Mouse (Mus musculus): ENCODE measurements at regions not wholly inside any gene's neighbourhood (a gene's known extent, or its start where the extent isn't known, plus 50 kb on each side); places are given as distances from the start of the nearest gene placed in this dataset.

DNA sequence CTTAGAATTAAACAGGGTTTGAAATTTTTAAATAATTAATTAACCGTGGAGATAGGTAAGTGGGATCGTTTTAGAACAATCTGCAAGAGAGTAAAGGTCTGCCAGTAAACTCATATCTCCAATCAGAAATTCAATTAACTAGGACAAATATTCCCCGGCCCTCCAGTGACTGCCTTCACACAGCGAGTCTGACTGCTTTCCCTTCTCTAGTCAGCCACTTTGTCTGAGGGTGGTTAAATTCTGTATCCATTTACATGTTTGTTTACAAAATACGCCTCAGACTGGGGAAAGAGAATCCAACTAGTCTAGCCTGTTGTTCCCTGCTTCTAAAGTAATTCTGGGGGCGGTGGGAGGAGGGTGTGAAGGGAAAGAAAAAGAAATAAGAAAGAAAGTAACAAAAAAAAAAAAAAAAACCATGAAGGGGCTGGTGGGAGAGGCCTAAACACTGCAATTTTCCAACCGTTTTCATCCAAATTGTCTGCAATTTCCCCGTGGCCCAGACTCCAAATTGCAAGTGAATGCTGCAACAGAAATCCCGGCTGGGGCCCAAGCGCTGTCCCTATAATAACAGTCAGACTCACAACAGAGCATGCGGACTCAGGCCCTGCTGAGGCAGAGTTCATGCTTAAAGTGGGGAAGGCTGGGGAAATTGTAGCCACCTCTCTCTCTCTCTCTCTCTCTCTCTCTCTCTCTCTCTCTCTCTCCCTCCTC, 336.3 kb downstream of the Gm9195 start:
- TF ChIP-seq MAX (IDR thresholded peaks at IDR 0.05; ENCODE audit: low read depth): no peak
- TF ChIP-seq POLR2A (IDR thresholded peaks at IDR 0.05; ENCODE audit: insufficient read length, low read depth): no peak
- no peak for TF ChIP-seq POLR2AphosphoS2 (IDR thresholded peaks at IDR 0.05; ENCODE audit: insufficient read length, low read depth)
- no peak for TF ChIP-seq CEBPB (IDR thresholded peaks at IDR 0.05; ENCODE audit: insufficient read depth, poor library complexity, severe bottlenecking)
- no peak for TF ChIP-seq USF1 (IDR thresholded peaks at IDR 0.05; ENCODE audit: low read depth)
- no peak for TF ChIP-seq MYOG (IDR thresholded peaks at IDR 0.05; ENCODE audit: control insufficient read depth in 1 of 3, insufficient read depth in 1 of 3, insufficient read length in 2 of 3, low read depth in 2 of 3)
- TF ChIP-seq SRF (IDR thresholded peaks at IDR 0.05; ENCODE audit: control insufficient read depth, insufficient read length, low read depth): no peak
- no peak for TF ChIP-seq REST (IDR thresholded peaks at IDR 0.05; ENCODE audit: insufficient read depth, insufficient read length)
- TF ChIP-seq MYOD1 (IDR thresholded peaks at IDR 0.05; ENCODE audit: control insufficient read depth in 1 of 3, insufficient read length in 2 of 3, low read depth in 2 of 3): no peak
- TF ChIP-seq E2F4 (IDR thresholded peaks at IDR 0.05; ENCODE audit: insufficient read depth): no peak
- no peak for TF ChIP-seq TCF3 (IDR thresholded peaks at IDR 0.05; ENCODE audit: insufficient read length, low read depth)
- TF ChIP-seq TCF12 (IDR thresholded peaks at IDR 0.05; ENCODE audit: insufficient read depth, poor library complexity, severe bottlenecking): no peak

GRCm38 (mm10) chr14:72151676-72152075, 340.0 kb downstream of the Gm9195 start:
- no peak overlapping the region for H3K4me2 ChIP-seq (ENCODE audit: low read depth)
- no peaks in the 10 kb centered on the region for H3K79me2 ChIP-seq (ENCODE audit: control insufficient read depth, insufficient read depth)
- H3K4me3 ChIP-seq: no peak overlapping the region
- H3ac ChIP-seq (ENCODE audit: control insufficient read depth, insufficient read length): no peak overlapping the region
- no peak for TF ChIP-seq CEBPB (IDR thresholded peaks at IDR 0.05; ENCODE audit: insufficient read depth, poor library complexity, severe bottlenecking)
- no peak for TF ChIP-seq E2F4 (IDR thresholded peaks at IDR 0.05; ENCODE audit: insufficient read depth)
- no peak for TF ChIP-seq POLR2AphosphoS2 (IDR thresholded peaks at IDR 0.05; ENCODE audit: insufficient read length, low read depth)
- no peak for TF ChIP-seq TCF12 (IDR thresholded peaks at IDR 0.05; ENCODE audit: insufficient read depth, poor library complexity, severe bottlenecking)
- TF ChIP-seq USF1 (IDR thresholded peaks at IDR 0.05; ENCODE audit: low read depth): no peak
- TF ChIP-seq MAX (IDR thresholded peaks at IDR 0.05; ENCODE audit: low read depth): no peak
- TF ChIP-seq POLR2A (IDR thresholded peaks at IDR 0.05; ENCODE audit: insufficient read length, low read depth): no peak
- no peak for TF ChIP-seq REST (IDR thresholded peaks at IDR 0.05; ENCODE audit: insufficient read depth, insufficient read length)
- TF ChIP-seq SRF (IDR thresholded peaks at IDR 0.05; ENCODE audit: control insufficient read depth, insufficient read length, low read depth): no peak
- TF ChIP-seq TCF3 (IDR thresholded peaks at IDR 0.05; ENCODE audit: insufficient read length, low read depth): no peak
- TF ChIP-seq MYOG (IDR thresholded peaks at IDR 0.05; ENCODE audit: control insufficient read depth in 1 of 3, insufficient read depth in 1 of 3, insufficient read length in 2 of 3, low read depth in 2 of 3): no peak
- no peak for TF ChIP-seq MYOD1 (IDR thresholded peaks at IDR 0.05; ENCODE audit: control insufficient read depth in 1 of 3, insufficient read length in 2 of 3, low read depth in 2 of 3)
- no peaks in the 10 kb centered on the region for H3K27me3 ChIP-seq (ENCODE audit: control insufficient read depth, insufficient read depth, insufficient read length)
- no peaks in the 10 kb centered on the region for H3K36me3 ChIP-seq (ENCODE audit: control insufficient read depth, insufficient read depth)

More for the DNA sequence above, 336.3 kb downstream of the Gm9195 start:
- Histone ChIP-seq H3K4me3 (no peak overlapping the region), H3ac (ENCODE audit: control insufficient read depth, insufficient read length) (no peak overlapping the region), H3K4me2 (ENCODE audit: low read depth) (no peak overlapping the region), H3K79me2 (ENCODE audit: control insufficient read depth, insufficient read depth) (no peaks in the 10 kb centered on the region), H3K36me3 (ENCODE audit: control insufficient read depth, insufficient read depth) (no peaks in the 10 kb centered on the region), H3K27me3 (ENCODE audit: control insufficient read depth, insufficient read depth, insufficient read length) (no peaks in the 10 kb centered on the region)

DNA sequence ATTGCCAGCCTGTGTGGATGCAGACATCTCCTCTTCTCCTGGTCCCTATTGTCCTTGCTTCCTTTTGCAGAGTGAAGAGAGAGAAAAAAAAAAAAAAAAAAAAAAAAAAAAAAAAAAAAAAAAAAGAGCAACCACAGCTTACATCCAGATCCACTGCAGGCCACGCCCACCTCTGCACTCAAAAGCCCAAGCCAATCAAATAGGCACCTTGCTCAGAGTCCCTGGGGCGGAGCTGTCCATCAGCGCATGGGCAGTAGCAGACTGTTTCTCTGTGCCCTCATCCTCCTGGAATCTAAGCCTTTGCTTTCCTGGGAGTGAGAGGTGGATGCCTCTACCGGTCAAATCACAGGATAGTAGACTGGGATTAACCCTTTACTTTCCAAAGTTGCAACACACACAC, 342.2 kb downstream of the Gm9195 start:
- Histone ChIP-seq H3K27me3 (ENCODE audit: control insufficient read depth, insufficient read depth, insufficient read length) (no peaks in the 10 kb centered on the region), H3K4me2 (ENCODE audit: low read depth) (no peak overlapping the region), H3ac (ENCODE audit: control insufficient read depth, insufficient read length) (no peak overlapping the region), H3K79me2 (ENCODE audit: control insufficient read depth, insufficient read depth) (no peaks in the 10 kb centered on the region), H3K36me3 (ENCODE audit: control insufficient read depth, insufficient read depth) (no peaks in the 10 kb centered on the region), H3K4me3 (no peak overlapping the region)
- no peak for TF ChIP-seq SRF (IDR thresholded peaks at IDR 0.05; ENCODE audit: control insufficient read depth, insufficient read length, low read depth)
- TF ChIP-seq POLR2AphosphoS2 (IDR thresholded peaks at IDR 0.05; ENCODE audit: insufficient read length, low read depth): no peak
- no peak for TF ChIP-seq USF1 (IDR thresholded peaks at IDR 0.05; ENCODE audit: low read depth)
- no peak for TF ChIP-seq MYOG (IDR thresholded peaks at IDR 0.05; ENCODE audit: control insufficient read depth in 1 of 3, insufficient read depth in 1 of 3, insufficient read length in 2 of 3, low read depth in 2 of 3)
- TF ChIP-seq CEBPB (IDR thresholded peaks at IDR 0.05; ENCODE audit: insufficient read depth, poor library complexity, severe bottlenecking): no peak
- no peak for TF ChIP-seq E2F4 (IDR thresholded peaks at IDR 0.05; ENCODE audit: insufficient read depth)
- no peak for TF ChIP-seq TCF12 (IDR thresholded peaks at IDR 0.05; ENCODE audit: insufficient read depth, poor library complexity, severe bottlenecking)
- TF ChIP-seq REST (IDR thresholded peaks at IDR 0.05; ENCODE audit: insufficient read depth, insufficient read length): no peak
- no peak for TF ChIP-seq TCF3 (IDR thresholded peaks at IDR 0.05; ENCODE audit: insufficient read length, low read depth)
- no peak for TF ChIP-seq MYOD1 (IDR thresholded peaks at IDR 0.05; ENCODE audit: control insufficient read depth in 1 of 3, insufficient read length in 2 of 3, low read depth in 2 of 3)
- TF ChIP-seq MAX (IDR thresholded peaks at IDR 0.05; ENCODE audit: low read depth): no peak
- no peak for TF ChIP-seq POLR2A (IDR thresholded peaks at IDR 0.05; ENCODE audit: insufficient read length, low read depth)

DNA sequence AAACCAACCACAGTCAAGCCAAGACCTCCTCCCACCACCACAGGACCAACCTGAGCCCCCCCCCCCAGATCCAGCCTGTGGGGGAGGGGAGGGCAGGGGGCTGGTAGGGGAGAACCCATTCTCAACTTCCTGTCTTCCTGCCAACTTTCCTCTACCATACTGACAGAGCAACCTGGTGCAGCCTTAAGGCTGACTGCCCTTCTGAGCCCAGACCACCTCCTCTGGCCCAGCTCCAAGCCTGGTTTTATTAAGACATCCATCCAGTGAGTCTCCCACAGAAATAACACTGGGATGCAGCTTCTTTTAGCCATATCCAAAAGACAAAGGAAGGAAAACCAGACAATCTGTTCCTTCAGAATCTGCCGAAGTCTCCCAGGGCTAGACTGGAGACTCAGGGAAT, 342.8 kb downstream of the Gm9195 start:
- Histone ChIP-seq H3ac (ENCODE audit: control insufficient read depth, insufficient read length) (no peak overlapping the region), H3K36me3 (ENCODE audit: control insufficient read depth, insufficient read depth) (no peaks in the 10 kb centered on the region)
- TF ChIP-seq REST (IDR thresholded peaks at IDR 0.05; ENCODE audit: insufficient read depth, insufficient read length) (no peak), POLR2AphosphoS2 (IDR thresholded peaks at IDR 0.05; ENCODE audit: insufficient read length, low read depth) (no peak), USF1 (IDR thresholded peaks at IDR 0.05; ENCODE audit: low read depth) (no peak), SRF (IDR thresholded peaks at IDR 0.05; ENCODE audit: control insufficient read depth, insufficient read length, low read depth) (no peak), CEBPB (IDR thresholded peaks at IDR 0.05; ENCODE audit: insufficient read depth, poor library complexity, severe bottlenecking) (no peak), POLR2A (IDR thresholded peaks at IDR 0.05; ENCODE audit: insufficient read length, low read depth) (no peak), MYOG (IDR thresholded peaks at IDR 0.05; ENCODE audit: control insufficient read depth in 1 of 3, insufficient read depth in 1 of 3, insufficient read length in 2 of 3, low read depth in 2 of 3) (no peak), TCF12 (IDR thresholded peaks at IDR 0.05; ENCODE audit: insufficient read depth, poor library complexity, severe bottlenecking) (no peak), MYOD1 (IDR thresholded peaks at IDR 0.05; ENCODE audit: control insufficient read depth in 1 of 3, insufficient read length in 2 of 3, low read depth in 2 of 3) (no peak), TCF3 (IDR thresholded peaks at IDR 0.05; ENCODE audit: insufficient read length, low read depth) (no peak), MAX (IDR thresholded peaks at IDR 0.05; ENCODE audit: low read depth) (no peak), E2F4 (IDR thresholded peaks at IDR 0.05; ENCODE audit: insufficient read depth) (no peak)

More for the DNA sequence above, 342.8 kb downstream of the Gm9195 start:
- Histone ChIP-seq H3K27me3 (ENCODE audit: control insufficient read depth, insufficient read depth, insufficient read length) (no peaks in the 10 kb centered on the region), H3K4me2 (ENCODE audit: low read depth) (no peak overlapping the region), H3K4me3 (no peak overlapping the region), H3K79me2 (ENCODE audit: control insufficient read depth, insufficient read depth) (no peaks in the 10 kb centered on the region)
